In the genomic region with DNA sequence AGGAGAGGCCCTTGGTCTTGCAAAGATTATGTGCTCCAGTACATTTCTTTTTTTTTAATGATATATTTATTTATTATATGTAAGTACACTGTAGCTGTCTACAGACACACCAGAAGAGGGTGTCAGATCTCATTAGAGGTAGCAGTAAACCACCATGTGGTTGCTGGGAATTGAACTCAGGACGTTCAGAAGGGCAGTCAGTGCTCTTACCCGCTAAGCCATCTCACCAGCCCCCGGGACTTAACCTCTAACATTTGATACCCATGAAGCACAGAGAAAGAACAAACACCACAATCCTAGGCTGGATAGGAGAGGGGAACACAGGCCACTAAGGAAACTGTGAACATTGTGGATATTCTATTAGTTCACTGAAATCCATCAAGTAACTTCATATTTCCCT, we compare ENCODE assay signal across 21 mouse cellular contexts. TPM values are rescaled to one million over a fixed set of nuclear protein-coding genes. Genes with fewer than 3 reads are reported as not detected.
"Had no signal": no experiment of that assay in that cellular context is flagged by ENCODE, and none has a peak within 500 bp of the region (broad histone marks: within the 10 kb centered on the region; RNA-seq: fewer than 3 reads in every experiment).

No protein-coding gene starts in this region.

RNA-seq across cellular contexts. Expression of a gene that starts 43.9 kb away (rescaled TPM):
- polyA plus RNA-seq: heart, embryonic 10.5 days; heart, embryonic 11.5 days; heart, embryonic 12.5 days; heart, embryonic 13.5 days; heart, embryonic 14.5 days; heart, embryonic 15.5 days; heart, embryonic 16.5 days; heart, postnatal 0 days; hindbrain, embryonic 11.5 days; hindbrain, embryonic 13.5 days; hindbrain, embryonic 14.5 days; hindbrain, embryonic 15.5 days; hindbrain, embryonic 16.5 days; hindbrain, postnatal 0 days; inflammation-experienced regulatory T-cells, adult 6 months; intestine, postnatal 0 days; kidney, adult 2 months; kidney, embryonic 14.5 days; kidney, embryonic 16.5 days; kidney, postnatal 0 days; large intestine, adult 2 months had no signal
